Mouse (Mus musculus): Measurements from ENCODE around the gene Gm12888.
"Not testable (repeated sequence)": the region's sequence is repeated elsewhere in the genome, so short reads cannot be mapped to it uniquely, and the experiment has no call there.

The Gm12888 gene

GRCm38 (mm10) chr4:121324817-121325216 is at the start of gene Gm12888:
Gene Gm12888 (minus strand): TSS chr4:121324917.
- DNase-seq (ENCODE audit: low spot score): not testable (repeated sequence)
